12 mouse cellular contexts compared by ENCODE assay signal in genomic region chr11:106675875-106676274, GRCm38 (mm10).
DNase-seq lines count a peak whose midpoint lies in the region; ATAC-seq lines count a peak whose summit lies in the region.
"Had no signal": no experiment of that assay in that cellular context is flagged by ENCODE, and none has a peak within 500 bp of the region (broad histone marks: within the 10 kb centered on the region; RNA-seq: fewer than 3 reads in every experiment).

No protein-coding gene starts in this region.

- no peaks in the 10 kb centered on the region for H3K27me3 ChIP-seq in heart, embryonic 11.5 days (ENCODE audit: control insufficient read depth, insufficient read depth, low read length)
- H3K27me3 ChIP-seq in liver, embryonic 12.5 days (replicated peaks): no peaks in the 10 kb centered on the region
- H3K27me3 ChIP-seq in liver, embryonic 11.5 days (replicated peaks; ENCODE audit: control insufficient read depth, insufficient read depth, low read length): no peaks in the 10 kb centered on the region
- H3K27me3 ChIP-seq in liver, embryonic 13.5 days: no peaks in the 10 kb centered on the region
- H3K27me3 ChIP-seq: neural tube, embryonic 12.5 days had no signal

- 0 out of 2 replicates have a peak overlapping the region, but pooled peaks have one; percentile 15 for H3K27ac ChIP-seq in heart, embryonic 11.5 days (ENCODE audit: low read depth, low read length)
- H3K27ac ChIP-seq in liver, embryonic 12.5 days: peak overlapping the region; percentile 53
- H3K27ac ChIP-seq in liver, embryonic 11.5 days (ENCODE audit: low read depth, low read length): no peak overlapping the region
- H3K27ac ChIP-seq in brown adipose tissue, adult 24 weeks (replicated peaks; ENCODE audit: low read depth, low read length): peak overlapping the region; percentile 93
- peak overlapping the region; percentile 36; the same call in 1 of the 2 replicates for H3K27ac ChIP-seq in liver, embryonic 13.5 days
- H3K27ac ChIP-seq: neural tube, embryonic 12.5 days had no signal

- H3K9ac ChIP-seq in heart, embryonic 11.5 days (ENCODE audit: low read depth, low read length): no peak overlapping the region
- H3K9ac ChIP-seq in liver, embryonic 12.5 days: no peak overlapping the region
- no peak overlapping the region for H3K9ac ChIP-seq in liver, embryonic 11.5 days (ENCODE audit: low read depth, low read length)
- no peak overlapping the region for H3K9ac ChIP-seq in liver, embryonic 13.5 days
- H3K9ac ChIP-seq: neural tube, embryonic 12.5 days had no signal

- H3K9me3 ChIP-seq in heart, embryonic 11.5 days (replicated peaks; ENCODE audit: control insufficient read depth, low read length): no peaks in the 10 kb centered on the region
- H3K9me3 ChIP-seq in liver, embryonic 12.5 days (replicated peaks): no peaks in the 10 kb centered on the region
- H3K9me3 ChIP-seq in liver, embryonic 11.5 days (ENCODE audit: control insufficient read depth, low read length): no peaks in the 10 kb centered on the region
- no peaks in the 10 kb centered on the region for H3K9me3 ChIP-seq in liver, embryonic 13.5 days (replicated peaks)
- H3K9me3 ChIP-seq: neural tube, embryonic 12.5 days had no signal

- ATAC-seq in heart, embryonic 11.5 days (replicated peaks; ENCODE audit: insufficient number of reproducible peaks, low FRiP score, low TSS enrichment): no peak
- ATAC-seq in liver, embryonic 12.5 days: no peak
- no peak for ATAC-seq in liver, embryonic 11.5 days (replicated peaks; ENCODE audit: low FRiP score)
- ATAC-seq in liver, embryonic 13.5 days (ENCODE audit: low read depth): no peak
- no peak for ATAC-seq in cerebellum, adult (ENCODE audit: insufficient number of reproducible peaks, low FRiP score, low TSS enrichment)

- no peak overlapping the region for H3K4me3 ChIP-seq in heart, embryonic 11.5 days (ENCODE audit: low read depth, low read length)
- no peak overlapping the region for H3K4me3 ChIP-seq in liver, embryonic 12.5 days
- no peak overlapping the region for H3K4me3 ChIP-seq in liver, embryonic 11.5 days (ENCODE audit: low read depth, low read length)
- H3K4me3 ChIP-seq in brown adipose tissue, adult 24 weeks (ENCODE audit: insufficient read depth, low read depth, low read length): no peak overlapping the region
- H3K4me3 ChIP-seq in liver, embryonic 13.5 days (replicated peaks): no peak overlapping the region
- H3K4me3 ChIP-seq: neural tube, embryonic 12.5 days had no signal

- H3K4me1 ChIP-seq in heart, embryonic 11.5 days (ENCODE audit: control insufficient read depth, insufficient read depth, low read length): peaks cover 37% of the 10 kb centered on the region
- peaks cover 40% of the 10 kb centered on the region for H3K4me1 ChIP-seq in liver, embryonic 12.5 days
- H3K4me1 ChIP-seq in liver, embryonic 11.5 days (replicated peaks; ENCODE audit: control insufficient read depth, insufficient read depth, low read length): peaks cover 24% of the 10 kb centered on the region
- peaks cover 55% of the 10 kb centered on the region for H3K4me1 ChIP-seq in brown adipose tissue, adult 24 weeks (ENCODE audit: control insufficient read depth, insufficient read depth, insufficient read length, low read length)
- peaks cover 38% of the 10 kb centered on the region for H3K4me1 ChIP-seq in liver, embryonic 13.5 days (replicated peaks)

- WGBS in heart, embryonic 11.5 days (ENCODE audit: insufficient replicate concordance): 83% methylated on average over 5 of the region's 5 CpGs
- WGBS in liver, embryonic 12.5 days (ENCODE audit: insufficient replicate concordance): 64% methylated on average over 5 of the region's 5 CpGs
- WGBS in liver, embryonic 11.5 days: 84% methylated on average over 5 of the region's 5 CpGs
- WGBS in liver, embryonic 13.5 days (ENCODE audit: insufficient replicate concordance): 60% methylated on average over 5 of the region's 5 CpGs

- DNase-seq in heart, postnatal 4 days: no peak
- no peak for DNase-seq in liver, embryonic 11.5 days (ENCODE audit: low spot score)
- DNase-seq in liver, embryonic 13.5 days: no peak
- DNase-seq in cerebellum, postnatal 10 days: no peak
- DNase-seq: cerebellum, postnatal 36 days; right cerebral cortex, postnatal 25 days; thymus, adult 18-20 months had no signal

- H3K36me3 ChIP-seq in heart, embryonic 11.5 days (ENCODE audit: control insufficient read depth, insufficient read depth, low read length): no peaks in the 10 kb centered on the region
- no peaks in the 10 kb centered on the region for H3K36me3 ChIP-seq in liver, embryonic 12.5 days
- H3K36me3 ChIP-seq in liver, embryonic 11.5 days (ENCODE audit: control insufficient read depth, insufficient read depth, low read length): no peaks in the 10 kb centered on the region
- no peaks in the 10 kb centered on the region for H3K36me3 ChIP-seq in liver, embryonic 13.5 days
- H3K36me3 ChIP-seq: neural tube, embryonic 12.5 days had no signal

- no peak overlapping the region for H3K4me2 ChIP-seq in heart, embryonic 11.5 days
- no peak overlapping the region for H3K4me2 ChIP-seq in liver, embryonic 12.5 days
- H3K4me2 ChIP-seq in liver, embryonic 11.5 days: no peak overlapping the region
- H3K4me2 ChIP-seq in liver, embryonic 13.5 days: no peak overlapping the region
- H3K4me2 ChIP-seq: neural tube, embryonic 12.5 days had no signal
